Mouse (Mus musculus) hindbrain, embryonic 11.5 days (tissue): ENCODE data around the gene Cntrob. TPM values are rescaled to one million over a fixed set of nuclear protein-coding genes. Genes with fewer than 3 reads are reported as not detected.

Experiments
- ATAC-seq: fragments of 200-750 bp; cut with Nextera tagmentation; 2 replicates; pipeline ENCODE4 v1.8.0; 2017; ENCODE audit warnings: mild to moderate bottlenecking, moderate TSS enrichment, moderate library complexity; ENCODE audit not compliant: low FRiP score
- DNase-seq: peaks from one replicate; pipeline ENCODE4 v3.0.0-alpha.2; 2015; ENCODE audit warnings: low spot score
- H3K27ac ChIP-seq: fragments of 300-500 bp; sonication (generic); 2 replicates; pipeline ENCODE4 v1.5.1; 2014; ENCODE audit warnings: mild to moderate bottlenecking, low read depth, low read length
- H3K27me3 ChIP-seq: fragments of 300-500 bp; sonication (generic); 2 replicates; pipeline ENCODE4 v1.6.1; 2014; ENCODE audit warnings: mild to moderate bottlenecking, low read length, moderate library complexity, mixed read lengths; ENCODE audit not compliant: control insufficient read depth, insufficient read depth
- H3K36me3 ChIP-seq: fragments of 300-500 bp; sonication (generic); 2 replicates; pipeline ENCODE4 v1.6.1; 2014; ENCODE audit warnings: mild to moderate bottlenecking, low read length, moderate library complexity, mixed read lengths; ENCODE audit not compliant: control insufficient read depth, insufficient read depth
- H3K4me1 ChIP-seq: fragments of 300-500 bp; sonication (generic); replicated peaks from 2 replicates; pipeline ENCODE4 v1.6.1; 2014; ENCODE audit warnings: low read length, mixed read lengths; ENCODE audit not compliant: control insufficient read depth, insufficient read depth
- H3K4me2 ChIP-seq: fragments of 300-500 bp; sonication (generic); replicated peaks from 2 replicates; pipeline ENCODE4 v1.6.1; 2014; ENCODE audit warnings: mild to moderate bottlenecking, low read depth, low read length
- H3K4me3 ChIP-seq: fragments of 300-500 bp; sonication (generic); 2 replicates; pipeline ENCODE4 v1.5.1; 2014; ENCODE audit warnings: low read depth, low read length
- H3K9ac ChIP-seq: fragments of 300-500 bp; sonication (generic); 2 replicates; pipeline ENCODE4 v1.6.1; 2014; ENCODE audit warnings: low read depth, low read length
- H3K9me3 ChIP-seq: fragments of 300-500 bp; sonication (generic); 2 replicates; pipeline ENCODE4 v1.6.1; 2016; ENCODE audit warnings: low read length; ENCODE audit not compliant: control insufficient read depth
- WGBS: fragments of 180-500 bp; shearing (Covaris S2); extraction: QIAGEN DNeasy Blood & Tissue Kit; methylation state at CpG from one replicate; pipeline ENCODE4 v1.1.7; 2014; 5-methylcytosine and 5-hydroxymethylcytosine counted together
- polyA plus RNA-seq: library from polyadenylated mRNA; unstranded; fragments of >200 nt; fragmentation: Nextera tagmentation; extraction: Ambion mirVana; gene quantifications from 2 replicates; pipeline ENCODE4 v1.2.1, GENCODE M21; 2014

Cntrob gene
- polyA plus RNA-seq: 17.2 and 17.9 TPM in 2 replicates

GRCm38 (mm10) chr11:69323667-69324111 is at the start of gene Cntrob, which contains the start of gene Trappc1:
Gene Cntrob, minus strand, starts transcription at chr11:69323775.
Gene Trappc1, plus strand, starts transcription at chr11:69323980.
- Histone ChIP-seq H3K36me3 (no peaks in the 10 kb centered on the region; the same call in 1 of the 2 replicates), H3K4me3 (peak within 1 kb of the TSS; percentile 54), H3K9me3 (no peaks in the 10 kb centered on the region), H3K9ac (peak within 1 kb of the TSS; percentile 76), H3K4me1 (peaks cover 10% of the 10 kb centered on the region), H3K4me2 (peak within 1 kb of the TSS; percentile 69), H3K27me3 (peaks cover 13% of the 10 kb centered on the region), H3K27ac (peak within 1 kb of the TSS; percentile 76; the same call in 1 of the 2 replicates)
- 0% methylated on average over 30 of the region's 30 CpGs for WGBS
- DNase-seq (peak; percentile 98), ATAC-seq (peak; percentile 93)

GRCm38 (mm10) chr11:69372780-69373170 is 49.2 kb upstream of the Cntrob start:
- Histone ChIP-seq H3K27me3 (no peaks in the 10 kb centered on the region), H3K4me3 (no peak overlapping the region), H3K4me2 (no peak overlapping the region), H3K9ac (no peak overlapping the region), H3K27ac (peak overlapping the region; percentile 75; the same call in 1 of the 2 replicates), H3K36me3 (no peaks in the 10 kb centered on the region), H3K9me3 (no peaks in the 10 kb centered on the region), H3K4me1 (peaks cover 14% of the 10 kb centered on the region)
- 66% methylated on average over 3 of the region's 3 CpGs for WGBS
- ATAC-seq (no peak), DNase-seq (no peak)

- no peak for DNase-seq
- Histone ChIP-seq H3K4me1 (peaks cover 14% of the 10 kb centered on the region), H3K9ac (peak overlapping the region; percentile 20), H3K4me2 (no peak overlapping the region), H3K27me3 (no peaks in the 10 kb centered on the region), H3K4me3 (peak overlapping the region; percentile 3; the same call in 1 of the 2 replicates), H3K27ac (peak overlapping the region; percentile 75), H3K9me3 (no peaks in the 10 kb centered on the region), H3K36me3 (no peaks in the 10 kb centered on the region)
- 52% methylated on average over 12 of the region's 12 CpGs for WGBS
- no peak for ATAC-seq
These were observed 48.6 kb upstream of the Cntrob start for GRCm38 (mm10) chr11:69372056-69372779.

- DNase-seq (no peak), ATAC-seq (no peak)
- no peaks in the 10 kb centered on the region for H3K36me3 ChIP-seq
- H3K27me3 ChIP-seq: no peaks in the 10 kb centered on the region
- H3K9me3 ChIP-seq: no peaks in the 10 kb centered on the region
- WGBS: 24% methylated on average over 12 of the region's 12 CpGs
- peak overlapping the region; percentile 20; the same call in 1 of the 2 replicates for H3K4me3 ChIP-seq
- H3K4me2 ChIP-seq: peak overlapping the region; percentile 32
- H3K9ac ChIP-seq: peak overlapping the region; percentile 8; the same call in 1 of the 2 replicates
- peak overlapping the region; percentile 75 for H3K27ac ChIP-seq
- peaks cover 14% of the 10 kb centered on the region for H3K4me1 ChIP-seq
These were observed 48.0 kb upstream of the Cntrob start for GRCm38 (mm10) chr11:69371601-69372000.

DNA sequence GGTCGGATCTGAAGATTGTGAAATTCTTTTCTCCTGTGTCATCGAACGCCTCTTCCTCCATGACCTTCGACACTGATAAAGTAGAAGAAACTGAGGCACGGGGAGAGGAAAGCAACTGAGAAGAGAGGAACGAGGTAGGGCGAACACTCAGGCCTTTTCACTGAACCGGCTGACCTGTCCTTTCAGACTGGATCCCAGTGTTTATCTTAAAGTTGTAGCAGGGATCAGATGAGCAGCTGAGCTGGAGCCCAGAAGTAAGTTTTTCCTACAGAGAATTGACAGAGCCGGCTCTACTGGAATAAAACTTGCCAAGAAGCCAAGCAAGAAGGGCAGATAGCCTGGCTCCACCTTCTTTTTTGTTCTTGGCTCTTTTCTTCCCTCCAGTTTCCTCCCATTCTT is 47.2 kb upstream of the Cntrob start:
- H3K27ac ChIP-seq: peak overlapping the region; percentile 75
- H3K9ac ChIP-seq: peak overlapping the region; percentile 12; the same call in 1 of the 2 replicates
- no peaks in the 10 kb centered on the region for H3K27me3 ChIP-seq
- peak overlapping the region; percentile 32 for H3K4me2 ChIP-seq
- ATAC-seq (no peak), DNase-seq (no peak)
- WGBS: 14% methylated on average over 9 of the region's 9 CpGs
- peaks cover 19% of the 10 kb centered on the region for H3K4me1 ChIP-seq
- no peaks in the 10 kb centered on the region for H3K36me3 ChIP-seq
- no peaks in the 10 kb centered on the region for H3K9me3 ChIP-seq
- peak overlapping the region; percentile 20 for H3K4me3 ChIP-seq

GRCm38 (mm10) chr11:69369990-69370816 is 46.6 kb upstream of the Cntrob start:
- Histone ChIP-seq H3K27ac (peak overlapping the region; percentile 100), H3K36me3 (no peaks in the 10 kb centered on the region), H3K4me3 (peak overlapping the region; percentile 95), H3K27me3 (no peaks in the 10 kb centered on the region), H3K9me3 (no peaks in the 10 kb centered on the region), H3K4me1 (peaks cover 24% of the 10 kb centered on the region), H3K9ac (peak overlapping the region; percentile 100; the same call in 1 of the 2 replicates), H3K4me2 (peak overlapping the region; percentile 84)
- DNase-seq (no peak), ATAC-seq (no peak)
- 28% methylated on average over 2 of the region's 2 CpGs for WGBS

DNA sequence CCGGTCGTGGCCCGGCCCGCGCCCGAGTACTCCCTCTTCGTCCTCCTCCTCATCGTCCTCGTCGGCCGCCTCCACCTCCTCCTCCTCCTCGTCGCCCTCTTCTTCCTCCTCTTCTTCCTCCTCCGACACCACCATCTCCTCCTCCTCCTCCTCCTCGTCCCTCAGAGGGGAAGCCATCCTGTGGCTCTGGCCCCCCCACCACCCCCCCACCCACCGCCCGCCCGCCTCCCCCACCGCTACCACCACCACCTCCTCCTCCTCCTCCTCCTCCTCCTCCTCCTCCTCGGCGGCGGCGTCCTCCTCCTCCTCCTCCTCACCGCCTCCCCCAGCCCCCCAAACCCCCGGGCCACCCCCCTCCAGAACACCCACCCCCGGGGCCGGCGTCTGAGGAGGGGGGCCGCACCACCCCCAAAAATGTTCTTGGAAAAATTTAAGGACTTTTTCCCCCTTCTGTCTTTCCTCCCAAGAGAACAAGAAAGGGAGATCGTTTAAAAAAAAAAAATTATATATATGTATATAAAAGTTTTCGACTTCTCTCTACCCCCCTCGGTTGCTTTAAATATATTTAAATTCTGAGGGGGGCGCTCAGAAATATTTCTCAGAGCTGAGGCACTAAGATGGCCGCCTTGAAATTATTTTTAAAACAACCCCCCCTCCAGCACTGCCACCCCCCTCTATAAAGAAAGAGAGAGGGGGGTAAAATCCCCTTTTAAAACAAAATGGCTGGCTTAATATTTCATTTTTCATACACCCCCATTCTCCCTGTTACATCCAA is 45.8 kb upstream of the Cntrob start, which contains the start of gene Chd3:
Gene Chd3 (minus strand): TSS at position 192 of the 775 bp plus-strand sequence.
- H3K36me3 ChIP-seq: no peaks in the 10 kb centered on the region
- no peaks in the 10 kb centered on the region for H3K27me3 ChIP-seq
- H3K9ac ChIP-seq: peak within 1 kb of the TSS; percentile 100
- H3K9me3 ChIP-seq: no peaks in the 10 kb centered on the region
- DNase-seq (peak; percentile 66), ATAC-seq (no peak)
- peaks cover 30% of the 10 kb centered on the region for H3K4me1 ChIP-seq
- H3K4me2 ChIP-seq: peak within 1 kb of the TSS; percentile 84
- peak within 1 kb of the TSS; percentile 95 for H3K4me3 ChIP-seq
- peak within 1 kb of the TSS; percentile 100 for H3K27ac ChIP-seq
- WGBS: 4% methylated on average over 9 of the region's 34 CpGs
